Mouse (Mus musculus): ENCODE measurements around the gene Sbp. TPM values are rescaled to one million over a fixed set of nuclear protein-coding genes. Genes with fewer than 3 reads are reported as not detected.
"Not testable (repeated sequence)": the region's sequence is repeated elsewhere in the genome, so short reads cannot be mapped to it uniquely, and the experiment has no call there.

Gene Sbp
- not detected in 2 replicates for polyA plus RNA-seq (2015; fragmentation: Nextera tagmentation; extraction: Ambion mirVana)

GRCm38 (mm10) chr17:23941372-23941771 lies at the start of gene Sbp:
Gene Sbp (plus strand): TSS chr17:23941672.
- H3K9ac ChIP-seq, result no peak within 1 kb of the TSS
- no peak for ATAC-seq (ENCODE audit: low FRiP score, low read depth)
- no peak within 1 kb of the TSS for H3K4me3 ChIP-seq
- H3K4me2 ChIP-seq (replicated peaks), result no peak within 1 kb of the TSS
- no peaks in the 10 kb centered on the region for H3K36me3 ChIP-seq
- no peaks in the 10 kb centered on the region for H3K9me3 ChIP-seq
- H3K27me3 ChIP-seq, result no peaks in the 10 kb centered on the region
- no peaks in the 10 kb centered on the region for H3K4me1 ChIP-seq
- no peak within 1 kb of the TSS for H3K27ac ChIP-seq

- H3K9ac ChIP-seq; H3K9me3 ChIP-seq; H3K27me3 ChIP-seq; H3K27ac ChIP-seq; H3K4me2 ChIP-seq (replicated peaks); H3K4me3 ChIP-seq; H3K36me3 ChIP-seq; ATAC-seq (ENCODE audit: low FRiP score, low read depth); H3K4me1 ChIP-seq: not testable (repeated sequence)
- WGBS, result 81% methylated on average over 4 of the region's 4 CpGs
These were observed 24.3 kb upstream of the Sbp start, which contains the start of gene Dcpp3 for GRCm38 (mm10) chr17:23917158-23917557. Gene Dcpp3 (plus strand): TSS chr17:23917458.

- 0% methylated on average over 29 of the region's 29 CpGs for WGBS
- Histone ChIP-seq H3K4me1 (peaks cover 9% of the 10 kb centered on the region), H3K36me3 (no peaks in the 10 kb centered on the region), H3K4me2 (replicated peaks) (peak overlapping the region; percentile 76), H3K9me3 (no peaks in the 10 kb centered on the region), H3K9ac (peak overlapping the region; percentile 74), H3K27ac (peak overlapping the region; percentile 94), H3K4me3 (peak overlapping the region; percentile 57), H3K27me3 (no peaks in the 10 kb centered on the region)
- ATAC-seq (ENCODE audit: low FRiP score, low read depth), result peak; percentile 98
These were observed 16.9 kb upstream of the Sbp start for GRCm38 (mm10) chr17:23924531-23925007.

GRCm38 (mm10) chr17:23925090-23925493 lies 16.4 kb upstream of the Sbp start:
- H3K4me1 ChIP-seq, result peaks cover 9% of the 10 kb centered on the region
- peak; percentile 78 for ATAC-seq (ENCODE audit: low FRiP score, low read depth)
- H3K4me2 ChIP-seq (replicated peaks), result peak overlapping the region; percentile 76
- H3K36me3 ChIP-seq, result no peaks in the 10 kb centered on the region
- WGBS, result under 1% methylated on average over 14 of the region's 14 CpGs
- H3K27me3 ChIP-seq, result no peaks in the 10 kb centered on the region
- H3K9me3 ChIP-seq, result no peaks in the 10 kb centered on the region
- peak overlapping the region; percentile 94 for H3K27ac ChIP-seq
- H3K9ac ChIP-seq, result peak overlapping the region; percentile 74
- peak overlapping the region; percentile 57 for H3K4me3 ChIP-seq

GRCm38 (mm10) chr17:23931157-23931556 lies 10.3 kb upstream of the Sbp start:
- no peak overlapping the region for H3K9ac ChIP-seq
- 74% methylated on average over 5 of the region's 5 CpGs for WGBS
- no peaks in the 10 kb centered on the region for H3K4me1 ChIP-seq
- H3K36me3 ChIP-seq, result no peaks in the 10 kb centered on the region
- no peaks in the 10 kb centered on the region for H3K9me3 ChIP-seq
- H3K27ac ChIP-seq, result no peak overlapping the region
- H3K4me2 ChIP-seq (replicated peaks), result no peak overlapping the region
- H3K27me3 ChIP-seq, result no peaks in the 10 kb centered on the region
- ATAC-seq (ENCODE audit: low FRiP score, low read depth), result no peak
- no peak overlapping the region for H3K4me3 ChIP-seq

GRCm38 (mm10) chr17:23947486-23947885 lies 6.0 kb downstream of the Sbp start:
- WGBS, result 82% methylated on average over 4 of the region's 4 CpGs
- not testable (repeated sequence) for H3K9ac ChIP-seq; ATAC-seq (ENCODE audit: low FRiP score, low read depth); H3K4me2 ChIP-seq (replicated peaks); H3K4me1 ChIP-seq; H3K27ac ChIP-seq; H3K36me3 ChIP-seq; H3K4me3 ChIP-seq; H3K27me3 ChIP-seq; H3K9me3 ChIP-seq

GRCm38 (mm10) chr17:23949068-23949467 lies 7.6 kb downstream of the Sbp start:
- no peak overlapping the region for H3K4me2 ChIP-seq (replicated peaks)

GRCm38 (mm10) chr17:23950828-23951227 lies 9.4 kb downstream of the Sbp start:
- not testable (repeated sequence) for H3K4me3 ChIP-seq; H3K27ac ChIP-seq; H3K4me1 ChIP-seq; ATAC-seq (ENCODE audit: low FRiP score, low read depth); H3K27me3 ChIP-seq; H3K36me3 ChIP-seq; H3K4me2 ChIP-seq (replicated peaks); H3K9ac ChIP-seq; H3K9me3 ChIP-seq
- WGBS, result 78% methylated on average over 4 of the region's 4 CpGs

More at GRCm38 (mm10) chr17:23949068-23949467, 7.6 kb downstream of the Sbp start:
- no peak overlapping the region for H3K9ac ChIP-seq
- 88% methylated on average over 2 of the region's 2 CpGs for WGBS
- H3K9me3 ChIP-seq, result no peaks in the 10 kb centered on the region
- ATAC-seq (ENCODE audit: low FRiP score, low read depth), result no peak
- no peaks in the 10 kb centered on the region for H3K4me1 ChIP-seq
- no peaks in the 10 kb centered on the region for H3K27me3 ChIP-seq
- no peak overlapping the region for H3K27ac ChIP-seq
- no peaks in the 10 kb centered on the region for H3K36me3 ChIP-seq
- no peak overlapping the region for H3K4me3 ChIP-seq

- Histone ChIP-seq H3K9ac (no peak within 1 kb of the TSS), H3K36me3 (no peaks in the 10 kb centered on the region), H3K27me3 (no peaks in the 10 kb centered on the region), H3K4me1 (0 out of 2 replicates have a peak, but pooled peaks cover 4% of the 10 kb centered on the region), H3K4me3 (no peak within 1 kb of the TSS), H3K4me2 (replicated peaks) (no peak within 1 kb of the TSS), H3K9me3 (no peaks in the 10 kb centered on the region), H3K27ac (no peak within 1 kb of the TSS)
- WGBS, result 80% methylated on average over 5 of the region's 5 CpGs
- ATAC-seq (ENCODE audit: low FRiP score, low read depth), result no peak
These were observed 13.7 kb downstream of the Sbp start, which contains the start of gene Sbpl for GRCm38 (mm10) chr17:23955174-23955573. Gene Sbpl (minus strand): TSS chr17:23955274.

GRCm38 (mm10) chr17:23960084-23960738 lies 18.7 kb downstream of the Sbp start:
- no peak overlapping the region for H3K4me2 ChIP-seq (replicated peaks)
- H3K4me3 ChIP-seq, result no peak overlapping the region
- H3K4me1 ChIP-seq, result 0 out of 2 replicates have a peak, but pooled peaks cover 4% of the 10 kb centered on the region
- H3K27me3 ChIP-seq, result no peaks in the 10 kb centered on the region; the same call in 1 of the 2 replicates
- no peak overlapping the region for H3K27ac ChIP-seq
- WGBS, result 38% methylated on average over 3 of the region's 3 CpGs
- no peaks in the 10 kb centered on the region for H3K36me3 ChIP-seq
- no peaks in the 10 kb centered on the region for H3K9me3 ChIP-seq
- 0 out of 2 replicates have a peak overlapping the region, but pooled peaks have one; percentile 20 for H3K9ac ChIP-seq
- ATAC-seq (ENCODE audit: low FRiP score, low read depth), result peak; percentile 95

- WGBS, result 62% methylated on average over 4 of the region's 4 CpGs
- Histone ChIP-seq H3K27me3 (no peaks in the 10 kb centered on the region; the same call in 1 of the 2 replicates), H3K36me3 (no peaks in the 10 kb centered on the region), H3K4me2 (replicated peaks) (no peak overlapping the region), H3K9me3 (no peaks in the 10 kb centered on the region), H3K9ac (no peak overlapping the region), H3K27ac (no peak overlapping the region), H3K4me1 (0 out of 2 replicates have a peak, but pooled peaks cover 4% of the 10 kb centered on the region), H3K4me3 (no peak overlapping the region)
- ATAC-seq (ENCODE audit: low FRiP score, low read depth), result no peak
These were observed 20.2 kb downstream of the Sbp start for GRCm38 (mm10) chr17:23961573-23962122.

GRCm38 (mm10) chr17:23965805-23966425 lies 24.4 kb downstream of the Sbp start:
- 54% methylated on average over 6 of the region's 6 CpGs for WGBS
- Histone ChIP-seq H3K9me3 (no peaks in the 10 kb centered on the region), H3K4me3 (no peak overlapping the region), H3K9ac (no peak overlapping the region), H3K4me2 (replicated peaks) (no peak overlapping the region), H3K27me3 (no peaks in the 10 kb centered on the region; the same call in 1 of the 2 replicates), H3K4me1 (no peaks in the 10 kb centered on the region), H3K36me3 (no peaks in the 10 kb centered on the region), H3K27ac (no peak overlapping the region)
- no peak for ATAC-seq (ENCODE audit: low FRiP score, low read depth)

Measured in limb, embryonic 13.5 days (tissue).